Mouse (Mus musculus) G1E (cell line): Measurements from ENCODE around the gene Eif5a2.

Experiments
- CTCF ChIP-seq: IDR thresholded peaks from 2 replicates; pipeline ENCODE4 v1.5.1; 2012; ENCODE audit warnings: low read depth, low read length, inconsistent platforms, mixed read lengths
- TAL1 ChIP-seq: conservative IDR thresholded peaks from 2 replicates; pipeline ENCODE4 v1.6.1; 2012; ENCODE audit warnings: low read depth, low read length, inconsistent platforms, mixed read lengths

DNA sequence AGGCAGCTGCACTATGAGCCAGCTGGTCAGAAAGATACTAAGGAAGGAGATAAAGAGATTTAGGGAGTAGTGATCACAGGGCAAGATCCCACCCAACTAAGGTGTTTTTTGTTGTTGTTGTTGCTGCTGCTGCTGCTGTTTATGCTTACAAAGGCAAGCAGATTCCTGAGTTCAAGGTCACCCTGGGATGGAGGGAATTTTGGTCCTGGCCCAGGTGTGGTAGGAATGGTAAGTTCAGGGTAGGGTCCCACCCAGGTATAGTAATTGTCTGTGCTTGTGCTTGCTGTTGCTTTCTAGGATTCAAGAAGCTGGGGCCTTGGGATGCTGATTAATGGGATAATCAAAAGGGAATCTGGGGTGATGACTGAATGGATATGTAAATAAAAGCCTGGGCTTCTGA, 32.1 kb upstream of the Eif5a2 start:
- TF ChIP-seq CTCF (no peak), TAL1 (no peak)
